Mouse (Mus musculus): ENCODE measurements around the gene Gm4787. TPM values are rescaled to one million over a fixed set of nuclear protein-coding genes. Genes with fewer than 3 reads are reported as not detected.

Gm4787 gene
- under 1 TPM; 0.24 to 0.27 TPM for total RNA-seq (2023)

GRCm38 (mm10) chr12:81379364-81379763 lies at the start of gene Gm4787:
Gene Gm4787, minus strand, starts transcription at chr12:81379464.

GRCm38 (mm10) chr12:81421846-81422245 lies 42.6 kb upstream of the Gm4787 start, which contains the start of gene Adam4:
Gene Adam4, minus strand, starts transcription at chr12:81421946.

GRCm38 (mm10) chr12:81332875-81333421 lies 46.3 kb downstream of the Gm4787 start, which contains the start of gene Slc8a3:
Gene Slc8a3, minus strand, starts transcription at chr12:81333180.

Other genes with a start within 250 kb of the Gm4787 start
- under 1 TPM in 1 of 2 experiments, not detected in 1; 0.11 TPM for gene Slc8a3, start 46.3 kb downstream of the Gm4787 start, total RNA-seq (2023)
- gene Adam4, start 42.5 kb upstream of the Gm4787 start, total RNA-seq (2023): under 1 TPM; 0.64 to 0.93 TPM
- gene Cox16, start 105.7 kb upstream of the Gm4787 start, total RNA-seq (2023): 10 to 100 TPM; 31.0 to 33.8 TPM
- 10 to 100 TPM; 10.1 to 13.2 TPM for gene Gm20498, start 153.4 kb upstream of the Gm4787 start, total RNA-seq (2023)
- 10 to 100 TPM; 13.3 to 13.5 TPM for gene Synj2bp, start 153.4 kb upstream of the Gm4787 start, total RNA-seq (2023)
- gene Adam21, start 189.0 kb upstream of the Gm4787 start, total RNA-seq (2023): not detected
- 10 to 100 TPM; 22.3 to 24.7 TPM for gene Med6, start 215.5 kb upstream of the Gm4787 start, total RNA-seq (2023)